Mouse (Mus musculus): ENCODE data around the gene Izumo1r. TPM values are rescaled to one million over a fixed set of nuclear protein-coding genes. Genes with fewer than 3 reads are reported as not detected.

Izumo1r gene
- polyA plus RNA-seq, 1 experiment from 2014 or later: not detected

DNA sequence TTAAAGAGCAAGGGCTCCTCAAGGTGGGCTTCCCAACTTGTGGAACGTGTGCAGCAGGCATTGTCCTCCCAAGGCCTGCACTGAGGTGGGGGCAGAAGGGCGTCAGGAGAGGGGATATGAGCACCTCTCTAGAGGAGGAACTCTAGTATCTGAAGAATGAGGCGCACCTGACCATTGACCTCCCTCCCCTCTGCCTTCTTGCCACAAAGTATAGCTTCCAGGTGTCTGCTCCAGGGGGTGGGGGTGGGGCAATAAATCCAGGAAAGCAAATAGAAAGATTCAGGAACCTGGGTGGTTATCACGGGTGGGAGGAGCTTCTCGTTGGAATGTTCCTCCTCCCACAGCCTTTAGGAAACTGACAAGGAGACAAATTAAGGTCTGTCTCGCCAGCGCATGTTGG lies 2.0 kb downstream of the Izumo1r start:
- H3K4me2 ChIP-seq (ENCODE audit: low read length): no peak overlapping the region
- H3K4me1 ChIP-seq (replicated peaks; ENCODE audit: control insufficient read depth, insufficient read depth, low read length): peaks cover 12% of the 10 kb centered on the region; the same call in 1 of the 2 replicates
- WGBS: 49% methylated on average over 7 of the region's 7 CpGs
- H3K27me3 ChIP-seq (replicated peaks; ENCODE audit: control insufficient read depth, insufficient read depth, low read length): no peaks in the 10 kb centered on the region
- H3K36me3 ChIP-seq (ENCODE audit: control insufficient read depth, insufficient read depth, low read length): no peaks in the 10 kb centered on the region
- H3K27ac ChIP-seq (ENCODE audit: low read depth): no peak overlapping the region
- peak; percentile 52 for ATAC-seq (replicated peaks; ENCODE audit: low FRiP score, low TSS enrichment, low read depth)
- H3K4me3 ChIP-seq (ENCODE audit: low read depth, low read length): no peak overlapping the region
- H3K9me3 ChIP-seq (ENCODE audit: control insufficient read depth, low read length): no peaks in the 10 kb centered on the region
- H3K9ac ChIP-seq (ENCODE audit: low read length): no peak overlapping the region
- DNase-seq (ENCODE audit: low spot score): no peak

DNA sequence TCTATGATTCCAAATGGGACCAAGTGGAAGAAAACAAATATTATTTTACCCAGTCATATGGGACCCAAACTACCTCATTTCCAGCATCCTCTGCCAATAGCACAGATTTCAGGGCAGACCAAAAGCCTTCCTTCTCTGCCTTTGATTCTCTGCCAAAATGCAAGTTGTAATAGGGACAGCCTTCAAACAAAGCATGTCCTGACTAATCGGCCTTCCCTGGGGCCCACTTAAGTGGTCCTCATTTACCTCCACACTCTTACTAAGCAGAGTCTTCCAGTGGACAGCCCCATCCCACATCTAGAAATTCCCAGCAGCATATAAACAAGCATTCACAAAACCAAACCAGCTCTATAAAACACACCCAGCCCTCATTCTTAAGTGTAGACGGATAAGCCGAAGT lies 6.6 kb downstream of the Izumo1r start:
- no peaks in the 10 kb centered on the region for H3K9me3 ChIP-seq (ENCODE audit: control insufficient read depth, low read length)
- no peak for ATAC-seq (replicated peaks; ENCODE audit: low FRiP score, low TSS enrichment, low read depth)
- H3K36me3 ChIP-seq (ENCODE audit: control insufficient read depth, insufficient read depth, low read length): no peaks in the 10 kb centered on the region
- H3K27me3 ChIP-seq (replicated peaks; ENCODE audit: control insufficient read depth, insufficient read depth, low read length): no peaks in the 10 kb centered on the region
- DNase-seq (ENCODE audit: low spot score): no peak
- no peak overlapping the region for H3K4me3 ChIP-seq (ENCODE audit: low read depth, low read length)
- WGBS: 66% methylated on average over 3 of the region's 3 CpGs
- H3K9ac ChIP-seq (ENCODE audit: low read length): no peak overlapping the region
- no peaks in the 10 kb centered on the region for H3K4me1 ChIP-seq (replicated peaks; ENCODE audit: control insufficient read depth, insufficient read depth, low read length)
- no peak overlapping the region for H3K4me2 ChIP-seq (ENCODE audit: low read length)
- H3K27ac ChIP-seq (ENCODE audit: low read depth): no peak overlapping the region

DNA sequence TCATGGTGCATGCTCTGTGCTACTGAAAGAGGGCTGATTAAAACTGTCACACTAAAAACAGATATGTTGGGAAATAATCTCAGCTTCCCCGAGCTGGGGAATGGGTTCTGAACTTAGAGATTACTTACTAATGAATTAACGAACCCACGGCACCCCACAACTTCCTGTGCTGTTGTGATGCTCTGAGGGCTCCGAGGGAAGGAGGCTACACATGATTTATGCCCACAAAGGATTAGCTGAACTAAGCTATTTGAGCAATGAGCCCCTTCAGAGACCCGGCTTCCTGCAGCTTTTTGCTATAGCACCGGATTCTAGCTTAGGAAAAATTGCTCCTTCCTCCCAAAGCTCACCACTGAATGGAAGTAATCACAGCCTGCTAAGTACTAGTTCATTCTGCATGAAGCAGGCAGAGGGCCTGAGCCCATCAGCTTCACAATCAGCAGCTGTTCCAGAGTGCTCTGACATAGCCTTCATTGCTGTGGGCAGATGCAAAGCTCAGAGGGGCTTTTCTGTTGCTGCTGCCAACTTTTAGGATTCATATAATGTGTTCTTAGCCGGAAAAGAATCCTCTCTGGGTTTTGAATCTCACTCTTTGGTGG lies 8.4 kb downstream of the Izumo1r start:
- H3K9ac ChIP-seq (ENCODE audit: low read length): no peak overlapping the region
- H3K27ac ChIP-seq (ENCODE audit: low read depth): no peak overlapping the region
- H3K9me3 ChIP-seq (ENCODE audit: control insufficient read depth, low read length): no peaks in the 10 kb centered on the region
- no peak for DNase-seq (ENCODE audit: low spot score)
- H3K36me3 ChIP-seq (ENCODE audit: control insufficient read depth, insufficient read depth, low read length): no peaks in the 10 kb centered on the region
- H3K4me2 ChIP-seq (ENCODE audit: low read length): no peak overlapping the region
- H3K4me3 ChIP-seq (ENCODE audit: low read depth, low read length): no peak overlapping the region
- H3K4me1 ChIP-seq (replicated peaks; ENCODE audit: control insufficient read depth, insufficient read depth, low read length): no peaks in the 10 kb centered on the region
- 55% methylated on average over 7 of the region's 7 CpGs for WGBS
- no peaks in the 10 kb centered on the region for H3K27me3 ChIP-seq (replicated peaks; ENCODE audit: control insufficient read depth, insufficient read depth, low read length)
- ATAC-seq (replicated peaks; ENCODE audit: low FRiP score, low TSS enrichment, low read depth): no peak

DNA sequence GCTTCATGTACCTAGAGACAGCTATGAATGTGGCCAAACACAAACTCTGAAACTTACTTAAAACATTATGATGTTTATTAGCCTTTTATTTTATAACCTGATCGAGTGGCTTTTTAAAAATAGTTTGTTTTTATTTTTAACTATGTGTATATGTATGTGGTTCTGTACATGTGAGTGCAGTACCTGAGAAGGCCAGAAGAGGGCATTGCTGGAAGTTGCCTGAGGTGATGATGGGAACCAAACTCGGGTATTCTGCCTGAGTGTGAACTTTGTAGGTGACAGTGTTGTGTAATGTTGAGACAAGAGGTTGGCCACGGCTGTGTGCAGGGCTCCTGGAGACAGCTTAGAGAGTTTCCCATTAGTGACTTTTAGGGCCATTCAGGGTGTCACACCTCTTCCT lies 9.1 kb downstream of the Izumo1r start:
- no peak for DNase-seq (ENCODE audit: low spot score)

DNA sequence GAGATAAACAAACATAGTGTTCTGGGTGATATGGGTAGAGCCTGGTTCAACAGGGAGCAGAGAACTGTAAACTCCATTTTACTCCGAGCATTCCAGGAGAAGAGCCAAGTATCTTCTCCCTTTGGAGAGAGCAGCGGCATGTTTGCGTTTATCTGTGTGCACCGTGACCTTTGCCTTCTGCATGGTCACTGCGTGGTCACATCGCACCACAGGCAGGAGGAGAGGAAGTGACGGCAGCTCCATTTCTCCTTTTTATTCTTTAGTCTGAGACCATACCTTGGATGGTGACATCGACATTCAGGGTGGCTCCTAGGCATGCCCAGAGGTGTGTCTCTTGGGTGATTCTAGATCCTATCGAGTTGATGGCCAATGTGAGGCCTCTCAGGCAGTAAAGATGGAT lies 10.4 kb downstream of the Izumo1r start:
- no peak overlapping the region for H3K9ac ChIP-seq (ENCODE audit: low read length)
- WGBS: 75% methylated on average over 9 of the region's 9 CpGs
- H3K36me3 ChIP-seq (ENCODE audit: control insufficient read depth, insufficient read depth, low read length): no peaks in the 10 kb centered on the region
- ATAC-seq (replicated peaks; ENCODE audit: low FRiP score, low TSS enrichment, low read depth) (no peak), DNase-seq (ENCODE audit: low spot score) (no peak)
- H3K9me3 ChIP-seq (ENCODE audit: control insufficient read depth, low read length): no peaks in the 10 kb centered on the region
- H3K4me3 ChIP-seq (ENCODE audit: low read depth, low read length): no peak overlapping the region
- H3K27ac ChIP-seq (ENCODE audit: low read depth): no peak overlapping the region
- no peaks in the 10 kb centered on the region for H3K27me3 ChIP-seq (replicated peaks; ENCODE audit: control insufficient read depth, insufficient read depth, low read length)
- no peaks in the 10 kb centered on the region for H3K4me1 ChIP-seq (replicated peaks; ENCODE audit: control insufficient read depth, insufficient read depth, low read length)
- H3K4me2 ChIP-seq (ENCODE audit: low read length): no peak overlapping the region

More for the DNA sequence above, 9.1 kb downstream of the Izumo1r start:
- Histone ChIP-seq H3K27ac (ENCODE audit: low read depth) (no peak overlapping the region), H3K4me1 (replicated peaks; ENCODE audit: control insufficient read depth, insufficient read depth, low read length) (no peaks in the 10 kb centered on the region), H3K4me2 (ENCODE audit: low read length) (no peak overlapping the region), H3K4me3 (ENCODE audit: low read depth, low read length) (no peak overlapping the region), H3K9ac (ENCODE audit: low read length) (no peak overlapping the region), H3K27me3 (replicated peaks; ENCODE audit: control insufficient read depth, insufficient read depth, low read length) (no peaks in the 10 kb centered on the region), H3K9me3 (ENCODE audit: control insufficient read depth, low read length) (no peaks in the 10 kb centered on the region), H3K36me3 (ENCODE audit: control insufficient read depth, insufficient read depth, low read length) (no peaks in the 10 kb centered on the region)
- ATAC-seq (replicated peaks; ENCODE audit: low FRiP score, low TSS enrichment, low read depth): no peak
- 88% methylated on average over 3 of the region's 3 CpGs for WGBS

DNA sequence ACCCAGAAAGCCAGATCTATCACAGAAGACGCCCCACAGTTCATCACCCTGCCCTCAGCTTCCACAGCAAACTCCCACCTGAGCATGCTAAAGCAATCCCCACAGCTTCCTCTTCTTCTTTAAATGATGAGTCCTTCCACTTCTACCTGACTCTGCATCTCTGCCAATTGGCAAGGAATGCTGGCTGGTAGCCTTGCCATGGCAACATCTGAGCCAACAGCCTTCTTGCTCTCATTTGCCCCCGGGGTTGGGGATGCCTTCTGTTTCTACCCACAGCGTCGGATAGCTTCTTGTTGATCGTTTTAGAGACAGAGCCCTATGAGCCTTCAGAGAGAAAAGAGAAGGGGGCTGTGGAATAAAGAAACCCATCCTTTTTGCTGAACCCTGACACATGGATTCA lies 11.9 kb downstream of the Izumo1r start:
- H3K27ac ChIP-seq (ENCODE audit: low read depth): no peak overlapping the region
- H3K4me1 ChIP-seq (replicated peaks; ENCODE audit: control insufficient read depth, insufficient read depth, low read length): no peaks in the 10 kb centered on the region
- H3K4me3 ChIP-seq (ENCODE audit: low read depth, low read length): no peak overlapping the region
- 85% methylated on average over 5 of the region's 5 CpGs for WGBS
- H3K9me3 ChIP-seq (ENCODE audit: control insufficient read depth, low read length): no peaks in the 10 kb centered on the region
- H3K4me2 ChIP-seq (ENCODE audit: low read length): no peak overlapping the region
- DNase-seq (ENCODE audit: low spot score): no peak
- H3K27me3 ChIP-seq (replicated peaks; ENCODE audit: control insufficient read depth, insufficient read depth, low read length): no peaks in the 10 kb centered on the region
- H3K36me3 ChIP-seq (ENCODE audit: control insufficient read depth, insufficient read depth, low read length): no peaks in the 10 kb centered on the region
- no peak overlapping the region for H3K9ac ChIP-seq (ENCODE audit: low read length)
- ATAC-seq (replicated peaks; ENCODE audit: low FRiP score, low TSS enrichment, low read depth): no peak

DNA sequence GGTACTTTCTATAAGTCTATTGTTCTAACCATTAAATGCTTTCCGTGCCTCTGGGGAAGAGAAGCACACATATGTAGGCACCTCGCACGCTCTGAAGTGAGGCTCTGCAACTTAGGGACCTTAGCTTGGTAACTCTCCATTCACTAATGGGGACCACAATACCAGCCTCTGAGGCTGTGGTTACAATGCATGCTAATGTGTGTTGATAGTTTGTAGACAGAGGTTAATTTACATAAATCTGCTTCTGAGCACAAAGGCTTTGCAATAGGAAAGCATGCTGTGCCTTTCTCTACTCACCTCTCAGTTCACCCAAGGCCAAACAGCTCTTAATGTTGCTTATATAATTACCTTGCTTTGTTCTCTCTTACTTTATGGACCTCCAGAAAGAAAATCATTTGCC lies 13.1 kb downstream of the Izumo1r start:
- Histone ChIP-seq H3K9me3 (ENCODE audit: control insufficient read depth, low read length) (no peaks in the 10 kb centered on the region), H3K27ac (ENCODE audit: low read depth) (no peak overlapping the region), H3K4me2 (ENCODE audit: low read length) (no peak overlapping the region), H3K36me3 (ENCODE audit: control insufficient read depth, insufficient read depth, low read length) (no peaks in the 10 kb centered on the region), H3K4me1 (replicated peaks; ENCODE audit: control insufficient read depth, insufficient read depth, low read length) (no peaks in the 10 kb centered on the region), H3K9ac (ENCODE audit: low read length) (no peak overlapping the region), H3K27me3 (replicated peaks; ENCODE audit: control insufficient read depth, insufficient read depth, low read length) (no peaks in the 10 kb centered on the region), H3K4me3 (ENCODE audit: low read depth, low read length) (no peak overlapping the region)
- no peak for DNase-seq (ENCODE audit: low spot score)
- no peak for ATAC-seq (replicated peaks; ENCODE audit: low FRiP score, low TSS enrichment, low read depth)
- WGBS: 82% methylated on average over 3 of the region's 3 CpGs

DNA sequence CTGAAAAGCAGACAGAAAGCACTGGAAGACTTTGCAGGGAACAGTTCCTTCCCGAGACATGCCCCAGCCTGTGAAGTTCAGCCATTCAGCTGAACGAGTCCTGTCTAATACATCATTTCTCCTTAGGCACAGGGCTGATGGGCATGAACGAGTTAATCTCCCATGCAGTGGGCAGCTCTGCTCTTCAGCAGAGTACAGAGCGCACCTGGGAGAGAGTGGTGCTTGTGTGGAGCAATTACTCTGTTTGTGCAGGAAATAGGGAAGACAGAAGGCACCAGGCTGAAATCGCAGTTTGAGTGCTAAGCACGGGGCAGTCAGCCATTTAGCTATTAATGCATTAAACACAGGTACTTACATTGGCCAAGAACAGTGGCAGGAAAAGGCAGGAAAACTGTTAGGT lies 15.1 kb downstream of the Izumo1r start:
- Histone ChIP-seq H3K4me3 (ENCODE audit: low read depth, low read length) (no peak overlapping the region), H3K4me2 (ENCODE audit: low read length) (no peak overlapping the region), H3K9ac (ENCODE audit: low read length) (no peak overlapping the region), H3K27me3 (replicated peaks; ENCODE audit: control insufficient read depth, insufficient read depth, low read length) (no peaks in the 10 kb centered on the region), H3K36me3 (ENCODE audit: control insufficient read depth, insufficient read depth, low read length) (no peaks in the 10 kb centered on the region), H3K4me1 (replicated peaks; ENCODE audit: control insufficient read depth, insufficient read depth, low read length) (no peaks in the 10 kb centered on the region), H3K27ac (ENCODE audit: low read depth) (no peak overlapping the region), H3K9me3 (ENCODE audit: control insufficient read depth, low read length) (no peaks in the 10 kb centered on the region)
- ATAC-seq (replicated peaks; ENCODE audit: low FRiP score, low TSS enrichment, low read depth) (no peak), DNase-seq (ENCODE audit: low spot score) (no peak)
- 58% methylated on average over 6 of the region's 6 CpGs for WGBS

DNA sequence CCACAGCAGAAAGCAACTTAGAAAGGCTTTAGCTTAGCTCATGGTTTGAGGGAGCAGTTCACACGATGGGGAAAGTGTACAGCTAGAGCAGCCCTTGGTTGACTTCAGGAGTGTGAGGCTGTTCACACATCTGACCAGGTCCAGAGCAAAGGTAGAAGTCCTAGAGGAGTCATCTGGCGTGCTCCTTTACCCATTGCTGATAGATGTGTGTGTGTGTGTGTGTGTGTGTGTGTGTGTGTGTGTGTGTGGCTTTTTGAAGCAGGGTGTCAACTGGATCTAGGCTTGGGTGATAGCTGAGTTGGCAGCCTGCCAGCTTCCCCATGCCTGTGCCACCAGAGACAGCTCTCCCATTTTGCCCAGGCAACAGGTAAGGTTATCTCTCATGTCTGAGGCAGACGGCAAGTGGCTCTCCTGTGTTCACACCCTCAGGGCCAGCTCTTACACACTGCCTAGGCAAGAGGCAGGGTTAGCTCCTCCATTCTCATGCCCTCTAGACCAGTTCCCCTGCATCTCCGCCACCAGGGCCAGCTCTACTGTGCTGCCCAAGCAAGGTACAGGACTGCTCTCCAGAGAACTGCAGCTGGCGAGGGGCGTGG lies 15.9 kb downstream of the Izumo1r start:
- Histone ChIP-seq H3K4me2 (ENCODE audit: low read length) (no peak overlapping the region), H3K4me3 (ENCODE audit: low read depth, low read length) (no peak overlapping the region), H3K9me3 (ENCODE audit: control insufficient read depth, low read length) (no peaks in the 10 kb centered on the region), H3K9ac (ENCODE audit: low read length) (no peak overlapping the region), H3K36me3 (ENCODE audit: control insufficient read depth, insufficient read depth, low read length) (no peaks in the 10 kb centered on the region), H3K27me3 (replicated peaks; ENCODE audit: control insufficient read depth, insufficient read depth, low read length) (no peaks in the 10 kb centered on the region), H3K4me1 (replicated peaks; ENCODE audit: control insufficient read depth, insufficient read depth, low read length) (no peaks in the 10 kb centered on the region), H3K27ac (ENCODE audit: low read depth) (no peak overlapping the region)
- no peak for ATAC-seq (replicated peaks; ENCODE audit: low FRiP score, low TSS enrichment, low read depth)
- WGBS: 83% methylated on average over 6 of the region's 6 CpGs
- no peak for DNase-seq (ENCODE audit: low spot score)
